Mouse (Mus musculus) CD8-positive naive resting alpha-beta T cell, adult 2 months (primary cell): Measurements from ENCODE around the gene Camta1.

Experiments
- DNase-seq, 2 experiments: peaks; one replicate each; pipeline ENCODE4 v3.0.0; 2022; ENCODE audit warnings: low read depth in 2 of 2, low spot score in 2 of 2

Camta1 gene

GRCm38 (mm10) chr4:151739348-151739956, 122.2 kb downstream of the Camta1 start:
- DNase-seq = no peak

GRCm38 (mm10) chr4:151738875-151739274, 122.8 kb downstream of the Camta1 start:
- DNase-seq = no peak

GRCm38 (mm10) chr4:151738280-151738679, 123.4 kb downstream of the Camta1 start:
- DNase-seq = no peak

DNA sequence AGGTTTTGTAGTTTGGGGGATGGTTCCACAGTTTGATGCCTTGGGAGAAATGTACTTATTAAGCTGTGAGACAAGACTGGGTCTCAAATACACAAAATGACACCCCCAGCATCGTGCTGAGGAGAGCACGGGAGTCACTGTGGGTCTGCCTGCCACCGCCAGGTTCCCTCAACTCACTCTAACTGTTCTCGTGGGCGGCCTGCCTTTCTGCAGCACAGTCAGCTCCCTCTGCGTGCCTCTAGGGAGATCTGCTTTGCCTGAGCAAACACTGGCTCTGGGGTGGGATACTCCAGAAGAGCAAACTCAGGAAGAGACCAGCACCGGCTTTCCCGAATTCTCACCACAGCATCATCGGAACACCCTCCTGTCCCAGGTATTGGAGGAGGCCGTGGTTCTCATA, 129.0 kb downstream of the Camta1 start:
- DNase-seq = no peak

- DNase-seq = no peak
Measured at GRCm38 (mm10) chr4:151730037-151730759, 131.5 kb downstream of the Camta1 start.

DNA sequence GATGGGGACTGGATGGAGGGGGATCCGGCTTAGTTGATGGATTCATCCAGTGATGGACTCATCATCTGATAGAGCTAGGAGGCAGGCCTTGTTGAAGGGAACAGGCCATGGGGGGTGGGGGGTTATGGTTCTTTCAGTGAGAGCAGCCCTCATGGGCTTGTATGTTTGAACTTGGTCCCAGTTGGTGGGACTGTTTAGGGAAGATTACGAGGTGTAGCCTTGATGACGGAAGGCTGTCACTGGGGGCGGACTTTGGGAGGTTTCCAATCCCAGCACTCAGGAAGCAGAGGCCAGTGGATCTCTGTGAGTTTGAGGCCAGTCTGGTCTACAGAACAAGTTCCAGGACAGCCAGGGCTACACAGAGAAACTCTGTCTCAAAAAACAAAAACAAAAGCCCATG, 132.6 kb downstream of the Camta1 start:
- DNase-seq = no peak

DNA sequence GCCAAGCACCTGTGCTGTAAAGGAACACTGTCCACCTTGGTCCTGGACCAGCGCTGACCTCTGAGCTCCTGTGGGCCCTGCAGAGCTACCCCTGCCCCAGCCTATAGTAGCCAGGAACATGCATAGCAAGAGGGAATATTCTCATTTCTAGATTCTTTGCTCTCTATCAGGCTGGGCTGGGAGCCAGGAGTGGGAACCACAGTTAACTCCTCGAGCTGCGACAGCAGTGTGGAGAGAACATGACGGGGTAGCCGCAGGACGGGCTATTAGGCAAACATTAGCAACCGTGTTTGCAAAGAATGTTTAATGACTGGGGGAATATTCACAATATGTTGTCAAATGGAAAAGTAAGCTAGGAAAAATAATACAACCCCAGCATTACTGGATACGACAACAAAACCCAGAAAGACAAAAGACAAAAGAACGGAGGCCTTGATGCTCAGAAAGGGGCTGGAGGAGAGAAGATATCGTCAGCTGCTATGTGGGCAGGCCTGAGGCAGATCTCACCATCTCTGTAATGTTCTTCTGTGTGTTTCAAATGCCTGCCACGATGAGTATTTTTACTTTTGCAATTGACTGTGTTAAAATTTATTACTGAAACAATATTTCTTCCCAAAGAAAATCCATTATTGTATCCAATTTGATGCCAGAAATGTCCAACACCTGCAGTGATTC, 133.1 kb downstream of the Camta1 start:
- no peak for DNase-seq

GRCm38 (mm10) chr4:151726396-151726795, 135.3 kb downstream of the Camta1 start:
- DNase-seq = no peak

GRCm38 (mm10) chr4:151724897-151725296, 136.8 kb downstream of the Camta1 start:
- no peak for DNase-seq

DNA sequence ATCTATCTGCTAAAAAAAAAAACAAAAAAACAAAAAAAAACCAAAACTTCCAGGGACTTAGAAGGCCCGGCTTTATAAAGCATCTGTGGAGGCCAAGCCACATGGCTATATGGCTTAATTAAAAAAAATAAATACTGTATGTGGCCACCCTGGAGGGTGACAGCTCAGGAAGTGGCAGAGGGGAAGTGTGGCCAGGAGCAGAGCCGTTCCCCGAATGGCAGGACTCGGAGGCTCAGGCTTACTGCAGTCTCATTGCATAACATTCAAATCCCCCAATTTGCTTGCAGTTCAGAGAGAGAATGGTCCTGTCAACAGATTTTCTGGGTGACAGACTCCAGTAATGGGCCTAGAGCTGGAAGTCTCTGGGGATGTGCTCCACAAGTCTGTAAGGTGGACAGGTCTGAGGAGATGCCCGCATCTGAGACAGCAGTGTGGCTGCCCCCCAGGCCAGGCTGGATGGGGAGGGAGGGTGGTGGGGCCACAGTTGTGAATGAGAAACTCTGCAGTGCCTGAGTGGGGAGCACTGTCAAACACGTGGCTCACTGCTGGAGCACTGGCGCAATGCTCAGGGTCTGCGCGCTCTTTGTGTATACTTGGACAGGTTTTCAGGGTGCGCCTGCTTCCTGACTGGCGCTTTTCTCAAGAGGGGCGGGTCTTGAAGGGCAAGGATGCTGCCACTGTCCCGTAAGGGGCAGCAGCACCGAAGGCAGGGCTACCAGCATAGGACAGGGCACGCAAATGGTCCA, 140.8 kb downstream of the Camta1 start:
- no peak for DNase-seq

DNA sequence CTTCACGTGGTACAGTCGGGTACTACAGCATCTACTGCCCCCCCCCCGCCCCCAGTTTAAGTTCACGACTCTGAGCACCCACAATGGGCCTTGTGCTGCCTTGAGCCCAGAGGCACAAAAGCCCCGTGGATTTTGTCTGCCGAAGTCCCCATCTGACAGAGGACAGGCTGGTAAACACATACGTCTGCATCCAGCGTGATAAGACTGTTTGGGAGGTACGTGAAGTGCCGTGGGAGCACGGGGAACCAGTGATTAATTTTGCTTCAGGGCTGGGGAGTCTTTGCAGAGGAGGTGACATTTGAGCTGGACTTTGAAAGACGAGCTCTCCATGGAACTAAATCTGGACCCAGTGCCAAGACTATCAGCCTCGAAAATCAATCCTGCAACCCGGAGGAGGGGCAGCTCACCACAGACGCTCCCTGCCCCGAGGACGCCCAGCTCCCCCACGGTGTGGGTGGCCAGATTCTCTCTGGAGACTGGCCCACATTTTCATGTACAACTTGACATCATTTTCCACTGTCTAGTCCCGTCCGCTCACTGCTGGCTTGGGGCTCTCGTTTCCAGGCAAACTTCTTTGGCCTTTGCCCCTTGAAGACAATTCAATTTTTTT, 142.7 kb downstream of the Camta1 start:
- no peak for DNase-seq

- no peak for DNase-seq
Measured at GRCm38 (mm10) chr4:151717864-151718263, 143.8 kb downstream of the Camta1 start.

DNA sequence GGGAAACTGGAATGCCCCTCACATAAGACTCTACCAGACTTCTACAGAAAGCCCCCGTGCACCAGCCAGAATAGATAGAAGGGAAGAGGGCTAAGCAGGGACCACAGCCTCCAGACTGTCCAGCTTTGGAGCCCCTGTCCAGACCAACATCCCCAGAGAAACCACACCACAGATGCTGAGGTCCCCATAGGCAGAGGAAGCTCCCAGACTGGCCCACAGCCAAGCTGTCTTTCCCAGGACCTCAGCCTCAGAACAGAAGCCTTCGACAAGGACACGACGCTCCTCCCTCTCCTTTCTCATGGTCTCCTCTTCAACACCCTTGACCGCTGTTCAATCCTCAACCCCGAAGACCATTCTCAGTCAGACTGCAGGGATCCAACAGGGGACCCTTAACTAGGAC, 148.0 kb downstream of the Camta1 start:
- no peak for DNase-seq

- DNase-seq = no peak
Measured at GRCm38 (mm10) chr4:151711406-151711805, 150.3 kb downstream of the Camta1 start.

DNA sequence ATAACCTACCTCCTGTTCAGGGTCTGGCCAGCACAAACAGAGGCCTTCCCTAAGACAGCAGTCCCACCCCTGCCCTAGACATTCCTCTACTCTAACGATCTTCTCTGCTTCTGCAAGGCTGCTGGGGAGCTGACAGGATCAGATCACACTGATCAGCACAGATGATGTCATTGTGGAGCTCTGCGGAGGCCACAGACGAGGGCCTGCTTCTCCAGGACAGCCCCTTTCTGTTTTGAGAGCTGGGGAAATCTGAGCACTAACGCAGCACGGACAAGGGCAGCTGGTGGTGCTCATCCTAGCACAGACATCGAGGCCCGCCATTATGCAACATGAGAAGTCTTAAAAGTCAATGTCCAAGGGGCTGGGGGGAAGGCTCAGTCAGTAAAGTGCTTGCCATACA, 151.2 kb downstream of the Camta1 start:
- DNase-seq = no peak

DNA sequence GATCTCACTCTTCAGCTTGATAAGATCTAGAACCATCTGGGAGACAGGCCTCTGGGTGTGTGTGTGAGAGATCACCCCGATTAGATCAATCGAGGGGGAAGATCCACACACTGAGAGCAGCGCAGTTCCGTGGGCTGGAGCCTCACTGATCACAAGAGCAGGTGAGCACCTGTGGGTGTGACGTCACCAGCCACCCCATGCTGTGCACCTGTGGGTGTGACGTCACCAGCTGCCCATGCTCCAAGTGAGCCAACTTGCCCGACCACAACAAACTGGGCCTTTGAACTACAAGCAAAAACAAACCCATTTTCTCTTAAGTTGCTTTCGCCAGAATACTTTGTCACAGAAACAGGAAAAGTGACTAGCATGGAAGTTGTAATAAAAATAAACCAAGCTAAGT, 152.4 kb downstream of the Camta1 start:
- no peak for DNase-seq

GRCm38 (mm10) chr4:151703069-151703735, 158.5 kb downstream of the Camta1 start:
- DNase-seq = no peak

- no peak for DNase-seq
Measured at GRCm38 (mm10) chr4:151702463-151702862, 159.2 kb downstream of the Camta1 start.

DNA sequence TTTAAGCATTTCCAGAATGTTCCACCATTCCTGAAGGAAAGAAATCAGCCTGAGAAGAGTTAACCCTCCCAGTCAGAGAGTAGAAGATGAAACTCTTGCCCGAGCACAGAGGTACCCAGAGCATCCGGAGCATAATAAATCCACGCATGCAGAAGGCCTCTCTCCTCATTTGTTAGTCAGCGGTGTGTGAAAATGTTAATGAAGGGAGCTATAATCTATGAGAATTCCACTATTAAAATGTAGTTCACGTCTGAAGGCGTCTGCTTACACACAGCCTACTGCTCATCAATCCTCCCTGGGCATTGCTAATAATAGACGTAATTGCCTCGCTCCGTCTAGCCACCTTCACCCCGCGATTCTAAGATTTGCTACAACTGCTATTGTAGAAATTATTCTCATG, 165.7 kb downstream of the Camta1 start:
- DNase-seq = no peak

DNA sequence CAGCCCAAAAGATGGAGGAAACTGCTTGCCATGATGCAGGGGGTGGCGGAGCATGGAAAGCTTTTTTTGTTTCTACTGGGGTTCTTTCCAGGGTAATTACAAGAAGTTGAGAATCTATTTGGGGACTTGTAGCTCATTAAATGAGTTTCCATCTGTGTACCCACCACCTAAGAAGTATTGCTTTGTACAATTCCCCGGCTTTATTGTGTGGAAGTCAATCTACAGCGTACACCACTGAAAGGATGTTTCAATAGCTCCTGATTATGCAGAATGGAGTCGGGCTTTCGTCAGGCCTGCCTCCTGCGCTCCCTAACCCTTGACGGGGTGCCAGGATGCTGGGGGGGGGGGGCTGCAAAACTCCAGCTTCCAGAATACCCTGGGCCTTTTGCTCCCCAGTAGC, 167.1 kb downstream of the Camta1 start:
- DNase-seq = no peak

GRCm38 (mm10) chr4:151694047-151694446, 167.6 kb downstream of the Camta1 start:
- DNase-seq = no peak
